Mouse (Mus musculus): ENCODE data around the gene Kdelr3.

GRCm38 (mm10) chr15:79469577-79469976, 46.6 kb upstream of the Kdelr3 start:
- TF ChIP-seq CTCF (IDR thresholded peaks at IDR 0.05) (no peak), POLR2A (IDR thresholded peaks at IDR 0.05; ENCODE audit: insufficient read depth, low read depth, low read length) (no peak), EP300 (IDR thresholded peaks at IDR 0.05; ENCODE audit: insufficient read depth, low read depth, low read length) (no peak)

Data from heart, adult 2 months (tissue).